Mouse (Mus musculus): Measurements from ENCODE around the gene Specc1. TPM values are rescaled to one million over a fixed set of nuclear protein-coding genes. Genes with fewer than 3 reads are reported as not detected.

Gene Specc1
- polyA plus RNA-seq, 1 experiment from 2014 or later = 9.2 TPM

GRCm38 (mm10) chr11:61960096-61960495, 3.5 kb downstream of the Specc1 start:
- WGBS = 82% methylated on average over 2 of the region's 2 CpGs
- ATAC-seq = no peak
- peaks cover 3% of the 10 kb centered on the region; the same call in 1 of the 2 replicates for H3K27me3 ChIP-seq (replicated peaks; ENCODE audit: control insufficient read depth, insufficient read depth, low read length)

GRCm38 (mm10) chr11:61962684-61963083, 6.1 kb downstream of the Specc1 start:
- no peak overlapping the region for H3K4me2 ChIP-seq (ENCODE audit: low read length)
- WGBS = 84% methylated on average over 6 of the region's 6 CpGs
- peaks cover 3% of the 10 kb centered on the region; the same call in 1 of the 2 replicates for H3K27me3 ChIP-seq (replicated peaks; ENCODE audit: control insufficient read depth, insufficient read depth, low read length)
- H3K27ac ChIP-seq (ENCODE audit: low read depth, low read length) = no peak overlapping the region
- H3K4me1 ChIP-seq (ENCODE audit: control insufficient read depth, insufficient read depth, low read length) = no peaks in the 10 kb centered on the region
- H3K36me3 ChIP-seq (ENCODE audit: control insufficient read depth, insufficient read depth, low read length) = no peaks in the 10 kb centered on the region
- no peak overlapping the region for H3K4me3 ChIP-seq (ENCODE audit: low read depth, low read length)
- H3K9ac ChIP-seq (ENCODE audit: low read length) = no peak overlapping the region
- ATAC-seq (no peak), DNase-seq (ENCODE audit: low spot score) (no peak)
- no peaks in the 10 kb centered on the region for H3K9me3 ChIP-seq (replicated peaks; ENCODE audit: control insufficient read depth, low read length)

More at GRCm38 (mm10) chr11:61960096-61960495, 3.5 kb downstream of the Specc1 start:
- Histone ChIP-seq H3K4me2 (ENCODE audit: low read length) (no peak overlapping the region), H3K9ac (ENCODE audit: low read length) (no peak overlapping the region), H3K4me3 (ENCODE audit: low read depth, low read length) (no peak overlapping the region), H3K4me1 (ENCODE audit: control insufficient read depth, insufficient read depth, low read length) (no peaks in the 10 kb centered on the region), H3K36me3 (ENCODE audit: control insufficient read depth, insufficient read depth, low read length) (no peaks in the 10 kb centered on the region), H3K9me3 (replicated peaks; ENCODE audit: control insufficient read depth, low read length) (no peaks in the 10 kb centered on the region), H3K27ac (ENCODE audit: low read depth, low read length) (no peak overlapping the region)
- no peak for DNase-seq (ENCODE audit: low spot score)

- Histone ChIP-seq H3K36me3 (ENCODE audit: control insufficient read depth, insufficient read depth, low read length) (no peaks in the 10 kb centered on the region), H3K4me3 (ENCODE audit: low read depth, low read length) (no peak overlapping the region), H3K27ac (ENCODE audit: low read depth, low read length) (no peak overlapping the region), H3K27me3 (replicated peaks; ENCODE audit: control insufficient read depth, insufficient read depth, low read length) (0 out of 2 replicates have a peak, but pooled peaks cover 3% of the 10 kb centered on the region), H3K9me3 (replicated peaks; ENCODE audit: control insufficient read depth, low read length) (no peaks in the 10 kb centered on the region), H3K9ac (ENCODE audit: low read length) (no peak overlapping the region), H3K4me2 (ENCODE audit: low read length) (no peak overlapping the region), H3K4me1 (ENCODE audit: control insufficient read depth, insufficient read depth, low read length) (no peaks in the 10 kb centered on the region)
- ATAC-seq (no peak), DNase-seq (ENCODE audit: low spot score) (no peak)
- 79% methylated on average over 3 of the region's 3 CpGs for WGBS
These were observed 6.6 kb downstream of the Specc1 start for GRCm38 (mm10) chr11:61963193-61963592.

DNA sequence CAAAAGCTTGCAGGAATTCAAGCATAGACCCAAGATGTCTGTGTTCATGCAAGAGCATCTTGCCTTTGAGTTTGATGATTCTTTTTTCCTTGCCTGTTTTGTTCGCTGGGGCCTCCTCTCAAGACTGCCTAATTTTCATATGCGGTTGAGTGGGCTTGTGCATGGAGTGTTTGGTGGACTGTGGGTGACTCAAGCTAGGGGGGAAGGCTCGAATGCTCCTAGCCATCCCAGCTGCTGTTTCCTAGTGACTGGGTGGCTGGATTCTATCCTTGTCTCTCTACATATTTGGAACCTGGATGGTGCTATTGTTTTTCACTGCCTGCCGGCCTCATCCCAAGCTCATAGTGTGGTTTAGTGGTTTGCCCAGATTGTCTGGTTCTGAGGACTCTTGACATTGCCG, 8.0 kb downstream of the Specc1 start:
- H3K4me2 ChIP-seq (ENCODE audit: low read length) = no peak overlapping the region

DNA sequence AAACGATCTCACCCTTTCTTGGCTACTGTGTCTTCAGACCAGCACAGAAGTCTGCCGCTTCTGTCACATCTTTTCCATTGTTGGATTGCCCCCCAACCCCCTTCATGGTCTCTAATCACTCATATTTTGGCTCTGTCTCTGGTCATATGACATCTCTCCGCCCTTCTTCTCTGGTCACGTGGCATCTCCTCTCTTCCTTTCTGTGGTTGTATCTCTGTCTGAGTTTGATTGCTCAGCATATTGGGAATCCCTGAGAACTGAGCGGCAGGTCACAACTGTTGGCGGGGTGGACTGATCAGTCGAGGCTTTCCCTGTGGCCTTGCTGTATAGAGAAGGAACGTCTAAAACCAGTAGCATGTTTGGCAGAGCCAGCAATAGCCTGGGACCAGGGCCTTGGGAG, 10.5 kb downstream of the Specc1 start:
- H3K9ac ChIP-seq (ENCODE audit: low read length) = no peak overlapping the region
- H3K27ac ChIP-seq (ENCODE audit: low read depth, low read length) = no peak overlapping the region
- H3K36me3 ChIP-seq (ENCODE audit: control insufficient read depth, insufficient read depth, low read length) = no peaks in the 10 kb centered on the region
- H3K27me3 ChIP-seq (replicated peaks; ENCODE audit: control insufficient read depth, insufficient read depth, low read length) = no peaks in the 10 kb centered on the region
- DNase-seq (ENCODE audit: low spot score) (no peak), ATAC-seq (no peak)
- no peaks in the 10 kb centered on the region for H3K4me1 ChIP-seq (ENCODE audit: control insufficient read depth, insufficient read depth, low read length)
- H3K4me2 ChIP-seq (ENCODE audit: low read length) = no peak overlapping the region
- no peaks in the 10 kb centered on the region for H3K9me3 ChIP-seq (replicated peaks; ENCODE audit: control insufficient read depth, low read length)
- no peak overlapping the region for H3K4me3 ChIP-seq (ENCODE audit: low read depth, low read length)
- 88% methylated on average over 8 of the region's 8 CpGs for WGBS

More for the DNA sequence above, 8.0 kb downstream of the Specc1 start:
- H3K4me3 ChIP-seq (ENCODE audit: low read depth, low read length) = no peak overlapping the region
- H3K4me1 ChIP-seq (ENCODE audit: control insufficient read depth, insufficient read depth, low read length) = no peaks in the 10 kb centered on the region
- no peaks in the 10 kb centered on the region for H3K9me3 ChIP-seq (replicated peaks; ENCODE audit: control insufficient read depth, low read length)
- ATAC-seq (no peak), DNase-seq (ENCODE audit: low spot score) (no peak)
- H3K36me3 ChIP-seq (ENCODE audit: control insufficient read depth, insufficient read depth, low read length) = no peaks in the 10 kb centered on the region
- H3K27ac ChIP-seq (ENCODE audit: low read depth, low read length) = no peak overlapping the region
- 92% methylated on average over 5 of the region's 5 CpGs for WGBS
- no peak overlapping the region for H3K9ac ChIP-seq (ENCODE audit: low read length)
- H3K27me3 ChIP-seq (replicated peaks; ENCODE audit: control insufficient read depth, insufficient read depth, low read length) = no peaks in the 10 kb centered on the region

DNA sequence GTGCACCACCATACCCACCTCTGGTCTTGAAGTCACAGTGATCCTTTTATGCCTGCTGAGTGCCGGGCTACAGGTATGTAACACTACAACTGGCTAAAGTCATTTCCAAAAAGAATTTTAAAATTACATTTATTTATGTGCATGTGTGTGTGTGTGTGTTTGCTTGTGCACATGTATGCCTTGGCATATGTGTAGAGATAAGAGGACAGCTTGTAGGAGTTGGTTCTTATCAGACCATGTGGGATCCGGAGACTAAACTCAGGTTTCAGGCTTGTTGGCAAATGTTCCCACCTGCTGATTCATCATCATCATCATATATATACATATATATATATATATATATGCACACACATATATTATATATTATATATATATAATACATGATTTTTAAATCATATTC, 12.3 kb downstream of the Specc1 start:
- H3K36me3 ChIP-seq (ENCODE audit: control insufficient read depth, insufficient read depth, low read length) = no peaks in the 10 kb centered on the region
- H3K27me3 ChIP-seq (replicated peaks; ENCODE audit: control insufficient read depth, insufficient read depth, low read length) = no peaks in the 10 kb centered on the region
- no peaks in the 10 kb centered on the region for H3K9me3 ChIP-seq (replicated peaks; ENCODE audit: control insufficient read depth, low read length)
- no peak overlapping the region for H3K4me3 ChIP-seq (ENCODE audit: low read depth, low read length)
- 100% methylated on average over 2 of the region's 2 CpGs for WGBS
- no peaks in the 10 kb centered on the region for H3K4me1 ChIP-seq (ENCODE audit: control insufficient read depth, insufficient read depth, low read length)
- ATAC-seq (no peak), DNase-seq (ENCODE audit: low spot score) (no peak)
- no peak overlapping the region for H3K9ac ChIP-seq (ENCODE audit: low read length)
- H3K27ac ChIP-seq (ENCODE audit: low read depth, low read length) = no peak overlapping the region
- H3K4me2 ChIP-seq (ENCODE audit: low read length) = no peak overlapping the region

- no peak overlapping the region for H3K4me3 ChIP-seq (ENCODE audit: low read depth, low read length)
- 80% methylated on average over 5 of the region's 5 CpGs for WGBS
- no peak overlapping the region for H3K27ac ChIP-seq (ENCODE audit: low read depth, low read length)
- no peak overlapping the region for H3K9ac ChIP-seq (ENCODE audit: low read length)
- H3K4me1 ChIP-seq (ENCODE audit: control insufficient read depth, insufficient read depth, low read length) = no peaks in the 10 kb centered on the region
- no peak for DNase-seq (ENCODE audit: low spot score)
- H3K36me3 ChIP-seq (ENCODE audit: control insufficient read depth, insufficient read depth, low read length) = no peaks in the 10 kb centered on the region
- H3K4me2 ChIP-seq (ENCODE audit: low read length) = no peak overlapping the region
- no peak for ATAC-seq
- no peaks in the 10 kb centered on the region for H3K9me3 ChIP-seq (replicated peaks; ENCODE audit: control insufficient read depth, low read length)
- H3K27me3 ChIP-seq (replicated peaks; ENCODE audit: control insufficient read depth, insufficient read depth, low read length) = no peaks in the 10 kb centered on the region
These were observed 14.3 kb downstream of the Specc1 start for GRCm38 (mm10) chr11:61970901-61971300.

GRCm38 (mm10) chr11:61971441-61972221, 15.1 kb downstream of the Specc1 start:
- Histone ChIP-seq H3K27me3 (replicated peaks; ENCODE audit: control insufficient read depth, insufficient read depth, low read length) (no peaks in the 10 kb centered on the region), H3K27ac (ENCODE audit: low read depth, low read length) (no peak overlapping the region), H3K9ac (ENCODE audit: low read length) (no peak overlapping the region), H3K36me3 (ENCODE audit: control insufficient read depth, insufficient read depth, low read length) (no peaks in the 10 kb centered on the region), H3K4me1 (ENCODE audit: control insufficient read depth, insufficient read depth, low read length) (no peaks in the 10 kb centered on the region), H3K4me2 (ENCODE audit: low read length) (no peak overlapping the region), H3K9me3 (replicated peaks; ENCODE audit: control insufficient read depth, low read length) (no peaks in the 10 kb centered on the region), H3K4me3 (ENCODE audit: low read depth, low read length) (no peak overlapping the region)
- 57% methylated on average over 7 of the region's 7 CpGs for WGBS
- DNase-seq (ENCODE audit: low spot score) (no peak), ATAC-seq (no peak)

GRCm38 (mm10) chr11:61974106-61974707, 17.6 kb downstream of the Specc1 start:
- H3K27me3 ChIP-seq (replicated peaks; ENCODE audit: control insufficient read depth, insufficient read depth, low read length) = no peaks in the 10 kb centered on the region
- WGBS = 62% methylated on average over 13 of the region's 13 CpGs

More at GRCm38 (mm10) chr11:61974106-61974707, 17.6 kb downstream of the Specc1 start:
- no peak overlapping the region for H3K4me2 ChIP-seq (ENCODE audit: low read length)
- no peaks in the 10 kb centered on the region for H3K4me1 ChIP-seq (ENCODE audit: control insufficient read depth, insufficient read depth, low read length)
- no peak for DNase-seq (ENCODE audit: low spot score)
- ATAC-seq = no peak
- H3K4me3 ChIP-seq (ENCODE audit: low read depth, low read length) = no peak overlapping the region
- no peaks in the 10 kb centered on the region for H3K9me3 ChIP-seq (replicated peaks; ENCODE audit: control insufficient read depth, low read length)
- no peaks in the 10 kb centered on the region for H3K36me3 ChIP-seq (ENCODE audit: control insufficient read depth, insufficient read depth, low read length)
- no peak overlapping the region for H3K9ac ChIP-seq (ENCODE audit: low read length)
- no peak overlapping the region for H3K27ac ChIP-seq (ENCODE audit: low read depth, low read length)
